Mouse (Mus musculus): ENCODE results near the gene Ern2.

The Ern2 gene

GRCm38 (mm10) chr7:122158915-122159902 is 26.8 kb downstream of the Ern2 start, which contains the start of gene Plk1:
TSS of gene Plk1 (plus strand) at chr7:122159439.
- peak; percentile 88 for DNase-seq

DNA sequence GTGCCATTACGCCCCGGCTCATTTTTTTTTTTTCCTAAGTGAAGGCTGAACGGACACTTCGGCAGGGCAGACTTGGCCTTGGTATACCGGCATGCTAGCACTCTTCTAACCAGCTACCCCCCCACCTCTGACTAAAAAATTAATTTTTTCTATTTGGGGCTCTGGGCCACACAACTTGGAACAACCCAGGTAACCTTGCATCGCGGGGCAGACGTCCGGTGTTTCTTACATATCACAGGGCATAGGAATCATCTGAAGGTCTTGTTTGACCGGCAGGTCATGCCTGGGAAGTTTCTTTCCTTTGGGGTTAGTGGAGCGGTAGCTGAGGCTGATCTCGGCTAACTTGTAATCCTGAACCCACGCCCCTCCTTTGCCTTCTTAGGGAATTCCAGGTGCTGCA is 27.5 kb downstream of the Ern2 start:
- DNase-seq = no peak

- DNase-seq = no peak
Observed at GRCm38 (mm10) chr7:122152473-122152872, 33.5 kb downstream of the Ern2 start.

DNA sequence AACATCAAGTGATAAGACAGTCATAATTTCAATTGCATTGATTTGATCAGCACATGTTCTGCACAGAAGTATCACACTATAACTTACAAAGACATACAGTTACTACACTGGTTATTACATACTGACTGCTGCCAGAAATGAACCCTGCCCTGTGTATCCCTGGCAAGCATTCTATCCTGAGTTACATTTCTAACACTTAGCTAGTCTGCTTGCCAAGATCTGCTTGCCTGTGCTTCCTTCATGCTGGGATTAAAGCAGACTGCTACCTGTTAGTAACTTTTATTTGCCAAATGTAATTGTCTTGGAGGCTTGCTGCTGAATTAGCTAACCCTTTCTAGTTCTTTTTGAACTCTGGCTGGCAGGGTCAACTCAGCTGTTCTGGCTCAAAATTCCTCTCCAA is 45.0 kb downstream of the Ern2 start:
- DNase-seq = no peak

- DNase-seq = no peak
Observed at GRCm38 (mm10) chr7:122138190-122138589, 47.8 kb downstream of the Ern2 start.

DNA sequence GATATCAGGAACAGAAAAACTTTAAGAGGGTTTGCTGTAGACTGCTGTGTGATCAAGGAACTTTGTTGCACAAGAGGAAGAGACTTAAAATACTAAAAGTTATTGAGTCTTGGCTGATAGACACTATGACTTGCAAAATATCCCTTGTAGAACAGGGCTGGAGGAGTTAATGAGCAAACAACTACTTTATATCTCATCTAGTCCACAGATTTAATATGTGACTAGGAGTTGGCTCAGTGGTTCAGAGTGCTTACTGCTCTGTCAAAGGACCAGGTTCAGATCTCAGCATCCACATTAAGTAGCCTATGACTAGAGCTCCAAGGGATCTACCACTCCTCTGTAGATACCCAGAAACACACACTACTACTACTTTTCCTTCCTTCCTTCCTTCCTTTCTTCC is 48.9 kb downstream of the Ern2 start:
- no peak for DNase-seq

- peak; percentile 52 for DNase-seq
Observed at GRCm38 (mm10) chr7:122135070-122135469, 50.9 kb downstream of the Ern2 start.

- no peak for DNase-seq
Observed at GRCm38 (mm10) chr7:122133338-122133625, 52.7 kb downstream of the Ern2 start.

GRCm38 (mm10) chr7:122132497-122133337 is 53.3 kb downstream of the Ern2 start, which contains the start of the genes Palb2 and Dctn5:
TSS of gene Palb2 (minus strand) at chr7:122132985.
TSS of gene Dctn5 (plus strand) at chr7:122133041.
- peak; percentile 98 for DNase-seq

GRCm38 (mm10) chr7:122131834-122132233 is 54.2 kb downstream of the Ern2 start:
- DNase-seq = no peak

- DNase-seq = no peak
Observed at GRCm38 (mm10) chr7:122126946-122127345, 59.1 kb downstream of the Ern2 start.

- DNase-seq = no peak
Observed at GRCm38 (mm10) chr7:122125636-122126035, 60.4 kb downstream of the Ern2 start.

- DNase-seq = no peak
Observed at GRCm38 (mm10) chr7:122123518-122123917, 62.5 kb downstream of the Ern2 start.
